Mouse (Mus musculus) cerebellum, postnatal 25 days (tissue): ENCODE results near the gene Xndc1.
A peak's percentile ranks its signal among the peaks of the same experiment; 100 is the strongest.

Experiments used
- DNase-seq, 2 experiments: peaks; one replicate each; pipeline ENCODE4 v3.0.0; 2021; ENCODE audit warnings: mixed read lengths in 2 of 2

Gene Xndc1

DNA sequence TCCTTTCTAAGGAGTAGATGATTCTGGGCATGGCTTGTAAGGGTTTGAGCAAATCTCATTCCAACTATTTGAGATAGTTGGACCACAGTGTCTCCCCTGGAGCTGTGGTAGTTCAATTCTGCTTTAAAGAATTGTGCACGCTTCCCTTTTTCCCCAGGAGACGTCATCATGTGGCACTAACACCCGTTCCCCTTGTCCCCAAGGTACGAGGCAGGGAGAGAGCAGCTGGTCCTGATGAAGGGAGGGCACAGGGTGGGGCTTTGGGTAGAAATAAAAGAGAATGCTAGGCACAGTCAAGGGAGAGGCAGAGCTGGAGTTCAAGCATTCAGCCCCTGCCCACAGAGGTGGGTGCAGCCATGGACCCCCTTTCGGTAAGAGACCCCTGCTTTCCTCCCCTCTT lies 17.5 kb downstream of the Xndc1 start, which contains the start of gene Trpc2:
Gene Trpc2, plus strand, starts transcription at position 301 of the 400 bp plus-strand sequence.
- no peak for DNase-seq

- no peak for DNase-seq
Observed at GRCm38 (mm10) chr7:102084041-102084696, 18.9 kb downstream of the Xndc1 start.

- DNase-seq, result peak; percentile 36 to 49
Observed at GRCm38 (mm10) chr7:102087336-102087735, 22.0 kb downstream of the Xndc1 start.

DNA sequence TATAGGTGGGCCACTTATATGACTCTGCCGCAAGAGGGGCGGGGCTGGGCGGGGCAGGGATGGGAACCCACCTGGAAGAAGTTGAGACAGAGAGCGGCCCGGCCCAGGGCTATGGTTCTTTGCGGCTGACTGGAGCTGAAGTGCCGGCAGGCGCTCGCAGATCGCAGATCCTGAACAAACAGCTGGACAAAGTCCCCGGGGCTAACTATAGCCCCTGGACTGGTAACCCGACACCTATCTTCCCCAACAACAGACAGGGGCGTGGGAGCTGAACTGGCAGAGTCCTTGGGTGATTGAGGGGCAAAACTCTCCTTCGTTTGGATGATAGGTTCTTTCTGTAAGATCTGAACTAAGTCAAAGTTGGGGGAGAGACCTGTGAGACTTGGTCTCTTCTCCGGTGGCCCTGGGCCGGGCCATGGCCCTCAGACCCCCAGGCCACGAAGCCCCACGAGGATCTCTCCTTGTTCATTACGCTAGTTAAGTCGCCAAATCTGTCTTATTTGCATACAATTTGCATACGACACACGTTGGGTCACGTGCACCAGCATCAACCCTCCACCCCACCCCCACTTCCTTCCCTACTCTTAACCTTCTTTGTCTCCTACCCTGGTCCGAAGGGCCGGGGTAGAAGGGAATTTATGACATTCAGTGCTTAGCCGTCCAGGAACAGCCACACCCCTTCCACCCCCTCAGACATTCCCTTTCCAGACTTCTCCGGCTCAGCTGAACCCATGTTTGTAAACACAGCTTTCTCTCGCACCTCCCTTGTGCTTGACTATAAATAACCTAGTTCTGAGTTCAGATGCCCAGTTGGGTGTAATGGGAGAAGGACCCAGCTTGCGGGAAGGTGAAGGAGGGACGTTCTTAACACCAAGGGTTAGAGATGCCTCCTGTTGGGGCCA lies 34.7 kb downstream of the Xndc1 start:
- no peak for DNase-seq

DNA sequence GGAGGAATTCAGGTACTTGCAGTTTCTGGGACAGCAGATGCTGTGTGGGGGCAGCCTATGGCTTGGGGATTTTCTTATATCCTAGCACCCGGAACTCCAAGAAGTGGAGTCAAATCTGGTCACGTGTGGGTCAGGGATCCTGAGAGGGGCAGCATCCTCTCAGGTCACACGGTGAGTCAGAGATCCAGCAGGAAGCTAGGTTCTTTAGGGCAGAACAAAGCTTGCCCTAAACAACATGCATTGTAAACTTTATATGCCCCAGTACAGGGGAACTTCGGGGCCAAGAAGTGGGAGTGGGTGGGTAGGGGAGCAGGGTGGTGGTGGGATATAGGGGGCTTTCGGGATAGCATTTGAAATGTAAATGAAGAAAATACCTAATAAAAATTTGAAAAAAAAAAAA lies 35.6 kb downstream of the Xndc1 start:
- DNase-seq, result no peak

GRCm38 (mm10) chr7:102101487-102101886 lies 36.2 kb downstream of the Xndc1 start, which contains the start of gene Art1:
Art1 (plus strand) TSS chr7:102101743.
- no peak for DNase-seq

DNA sequence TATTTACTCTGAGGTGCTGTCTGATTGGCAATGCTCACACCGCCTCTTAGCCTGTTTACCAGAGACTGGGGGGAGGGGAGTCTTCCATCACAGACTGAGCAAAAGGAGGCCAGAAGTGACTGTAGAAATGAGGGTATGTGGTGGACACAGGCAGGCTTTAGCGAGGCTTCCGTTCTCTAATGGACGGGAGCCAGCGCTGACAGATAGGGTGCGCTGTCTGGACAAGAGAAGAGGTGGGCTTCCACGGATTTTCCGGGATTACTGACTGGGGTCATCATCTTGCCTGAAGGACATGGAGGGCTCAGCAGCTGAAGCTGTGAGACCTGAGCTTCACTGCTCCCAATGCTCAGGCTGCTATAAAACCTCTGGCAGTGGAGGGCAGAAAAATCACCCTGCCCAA lies 36.9 kb downstream of the Xndc1 start:
- no peak for DNase-seq

DNA sequence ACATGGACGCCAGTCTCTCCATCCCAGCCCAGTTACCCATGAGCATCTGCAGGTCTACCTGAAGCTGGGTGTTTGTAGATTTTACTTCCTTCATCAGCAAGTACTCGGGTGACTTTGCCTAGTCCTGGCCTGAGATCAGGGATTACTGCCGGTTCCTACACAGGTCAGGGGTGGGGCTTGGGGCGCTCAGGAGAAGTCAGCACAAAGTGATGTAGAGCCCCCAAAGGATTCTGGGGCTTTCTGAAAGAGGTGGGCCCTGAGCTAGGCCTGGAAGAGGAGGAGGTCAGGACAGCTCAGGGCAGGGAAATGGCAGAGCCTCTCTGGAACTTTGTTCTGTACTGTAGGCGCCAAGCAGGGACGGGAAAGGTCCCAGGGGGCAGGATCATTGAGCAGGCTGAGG lies 37.4 kb downstream of the Xndc1 start:
- no peak for DNase-seq

GRCm38 (mm10) chr7:102103555-102103954 lies 38.2 kb downstream of the Xndc1 start:
- DNase-seq, result no peak

GRCm38 (mm10) chr7:102104126-102104525 lies 38.8 kb downstream of the Xndc1 start:
- peak; percentile 54 to 61 for DNase-seq

DNA sequence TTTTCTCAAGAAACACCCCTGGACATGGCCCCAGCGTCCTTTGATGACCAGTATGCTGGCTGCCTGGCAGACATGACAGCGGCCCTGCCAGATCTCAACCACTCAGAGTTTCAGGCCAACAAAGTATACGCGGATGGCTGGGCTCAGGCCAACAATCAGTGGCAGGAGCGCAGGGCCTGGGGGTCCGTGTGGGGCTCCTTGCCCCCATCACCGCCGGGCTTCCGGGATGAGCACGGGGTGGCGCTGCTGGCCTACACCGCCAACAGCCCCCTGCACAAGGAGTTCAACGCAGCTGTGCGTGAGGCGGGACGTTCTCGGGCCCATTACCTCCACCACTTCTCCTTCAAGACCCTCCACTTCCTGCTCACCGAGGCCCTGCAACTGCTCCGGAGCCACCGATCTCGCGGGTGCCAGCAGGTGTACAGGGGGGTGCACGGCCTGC lies 41.4 kb downstream of the Xndc1 start:
- DNase-seq, result peak; percentile 24 to 37

- DNase-seq, result no peak
Observed at GRCm38 (mm10) chr7:102108206-102108605, 42.9 kb downstream of the Xndc1 start.

DNA sequence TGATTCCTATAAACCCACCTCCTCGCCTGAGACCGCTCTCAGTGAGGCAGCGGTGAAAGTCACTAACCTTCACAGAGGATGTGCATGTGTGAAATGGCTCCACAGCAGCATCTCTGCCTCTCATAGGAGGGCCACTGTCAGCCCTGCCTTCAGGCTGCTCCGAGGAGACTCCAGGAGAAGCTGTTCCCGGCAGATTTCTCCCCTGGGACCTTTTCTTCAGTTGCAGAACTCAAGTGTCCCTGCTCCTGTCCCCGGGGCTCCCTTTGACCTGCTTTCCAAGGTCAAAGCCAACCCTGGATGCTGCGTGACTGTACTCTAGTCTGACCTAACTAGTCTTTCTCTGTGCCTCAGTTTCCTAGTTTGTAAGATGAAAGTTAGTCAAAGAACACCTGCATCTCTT lies 43.9 kb downstream of the Xndc1 start, which contains the start of gene Art5:
Gene Art5, minus strand, starts transcription at position 319 of the 400 bp plus-strand sequence.
- no peak for DNase-seq

DNA sequence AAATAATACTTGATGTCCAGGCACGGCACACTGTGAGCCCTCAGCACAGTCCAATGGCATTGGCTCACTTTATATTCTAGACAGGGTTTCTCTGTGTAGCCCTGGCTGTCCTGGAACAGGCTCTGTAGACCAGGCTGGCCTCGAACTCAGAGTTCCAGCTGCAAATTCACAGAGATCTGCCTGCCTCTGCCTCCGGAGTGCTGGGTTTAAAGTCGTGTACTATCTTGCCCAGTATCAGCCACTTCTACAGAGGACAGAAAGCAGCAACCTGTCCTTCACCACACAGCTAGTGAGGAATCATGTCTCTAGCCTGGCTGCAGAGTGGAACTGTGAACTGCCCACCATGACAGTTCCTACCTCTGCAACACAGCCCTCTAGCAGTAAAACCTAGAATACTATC lies 44.4 kb downstream of the Xndc1 start:
- no peak for DNase-seq

- no peak for DNase-seq
Observed at GRCm38 (mm10) chr7:102113151-102113729, 47.9 kb downstream of the Xndc1 start.

DNA sequence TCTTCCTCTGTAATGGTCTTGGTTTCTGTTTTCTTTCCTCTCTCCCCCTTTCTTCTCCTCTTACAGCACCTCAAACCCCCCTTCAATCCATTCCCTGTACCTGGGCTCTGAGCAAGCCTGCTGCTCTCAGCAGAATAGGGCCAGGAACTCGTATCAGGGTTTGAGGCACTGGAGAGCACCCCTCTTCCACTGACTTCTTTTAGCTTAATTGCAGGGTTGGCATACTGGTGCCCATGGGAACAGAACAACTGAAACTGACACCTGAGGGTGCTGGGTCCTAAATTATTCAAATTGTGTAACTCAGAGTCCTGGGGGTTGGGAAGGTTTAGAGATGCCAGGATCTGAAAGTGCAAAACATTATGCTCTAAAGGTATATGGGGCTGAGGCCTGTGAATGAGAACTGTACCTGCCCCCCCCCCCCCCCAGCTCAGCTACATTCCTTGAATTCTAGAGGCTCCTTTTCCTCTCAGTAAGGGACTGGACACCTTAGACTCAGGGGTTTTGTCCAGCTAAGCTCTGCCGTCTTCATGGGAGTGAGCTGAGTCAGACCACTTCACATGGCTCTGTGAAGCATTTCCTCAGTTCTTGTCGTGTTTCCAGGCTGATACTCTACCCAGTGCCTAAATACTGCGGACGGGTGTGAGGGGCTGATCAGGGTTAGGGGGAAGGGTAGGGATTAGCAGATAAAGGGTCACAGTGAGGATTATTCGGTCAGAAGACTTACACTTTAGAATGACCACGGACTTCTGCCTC lies 51.4 kb downstream of the Xndc1 start, which contains the start of gene Chrna10:
Gene Chrna10, minus strand, starts transcription at position 250 of the 753 bp plus-strand sequence.
- DNase-seq, result no peak

DNA sequence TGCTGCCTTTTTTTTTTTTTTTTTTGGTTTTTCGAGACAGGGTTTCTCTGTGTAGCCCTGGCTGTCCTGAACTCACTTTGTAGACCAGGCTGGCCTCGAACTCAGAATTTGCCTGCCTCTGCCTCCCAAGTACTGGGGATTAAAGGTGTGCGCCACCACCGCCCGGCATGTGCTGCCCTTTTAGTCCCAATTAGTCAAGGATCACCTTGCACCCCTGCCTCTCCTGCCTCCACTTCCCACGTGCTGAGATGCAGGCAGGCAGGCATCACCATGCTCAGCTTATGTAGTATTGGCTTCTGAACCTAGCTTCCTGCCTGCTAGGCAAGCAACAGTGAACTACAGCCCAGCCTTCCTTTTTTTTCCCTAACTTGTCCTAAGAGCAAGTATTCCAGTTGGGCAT lies 52.1 kb downstream of the Xndc1 start:
- DNase-seq, result no peak

DNA sequence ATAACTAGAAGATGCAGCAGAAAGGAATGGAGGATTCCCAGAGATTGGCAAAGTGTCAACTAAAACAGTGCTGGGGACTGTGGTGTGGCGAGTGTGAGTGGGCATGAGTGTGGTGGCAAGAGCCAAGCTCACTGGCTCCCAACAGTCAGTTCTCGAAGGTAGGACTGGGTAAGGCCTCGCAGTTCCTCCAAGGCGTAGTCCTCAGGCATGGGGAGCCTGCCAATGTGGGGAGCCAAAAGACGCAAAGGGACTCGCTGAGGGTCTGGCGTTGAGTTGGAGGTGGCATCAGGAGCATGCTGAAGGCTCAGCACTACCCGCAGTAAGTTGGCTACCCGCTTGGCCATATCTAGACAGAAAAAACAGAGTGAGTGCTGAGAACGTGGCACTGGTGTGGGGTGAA lies 55.0 kb downstream of the Xndc1 start:
- DNase-seq, result no peak

GRCm38 (mm10) chr7:102132395-102132794 lies 67.1 kb downstream of the Xndc1 start:
- DNase-seq, result no peak
